Mouse (Mus musculus): ENCODE results near the gene Zdhhc7.

Gene Zdhhc7

GRCm38 (mm10) chr8:120113758-120114255 is 12.5 kb upstream of the Zdhhc7 start, which contains the start of gene 6430548M08Rik:
6430548M08Rik (plus strand) TSS chr8:120114152.
- DNase-seq: peak; percentile 100

GRCm38 (mm10) chr8:120113306-120113705 is 12.0 kb upstream of the Zdhhc7 start:
- DNase-seq: no peak

- DNase-seq: no peak
These were observed 11.3 kb upstream of the Zdhhc7 start for GRCm38 (mm10) chr8:120112535-120112934.

- DNase-seq: no peak
These were observed 10.1 kb upstream of the Zdhhc7 start for GRCm38 (mm10) chr8:120111382-120111781.

- no peak for DNase-seq
These were observed 9.7 kb upstream of the Zdhhc7 start for GRCm38 (mm10) chr8:120110966-120111365.

- no peak for DNase-seq
These were observed 7.9 kb upstream of the Zdhhc7 start for GRCm38 (mm10) chr8:120109149-120109548.

- no peak for DNase-seq
These were observed 3.5 kb upstream of the Zdhhc7 start for GRCm38 (mm10) chr8:120104721-120105272.

- no peak for DNase-seq
These were observed 2.6 kb upstream of the Zdhhc7 start for GRCm38 (mm10) chr8:120103916-120104315.

- no peak for DNase-seq
These were observed 754 bp downstream of the Zdhhc7 start for GRCm38 (mm10) chr8:120100388-120101067.

GRCm38 (mm10) chr8:120096486-120096885 is 4.8 kb downstream of the Zdhhc7 start:
- DNase-seq: no peak

GRCm38 (mm10) chr8:120094801-120095200 is 6.5 kb downstream of the Zdhhc7 start:
- no peak for DNase-seq

- no peak for DNase-seq
These were observed 8.2 kb downstream of the Zdhhc7 start for GRCm38 (mm10) chr8:120093103-120093502.

GRCm38 (mm10) chr8:120091032-120091431 is 10.2 kb downstream of the Zdhhc7 start:
- DNase-seq: no peak

GRCm38 (mm10) chr8:120089511-120089910 is 11.8 kb downstream of the Zdhhc7 start:
- no peak for DNase-seq

GRCm38 (mm10) chr8:120084783-120085182 is 16.5 kb downstream of the Zdhhc7 start:
- no peak for DNase-seq

- DNase-seq: no peak
These were observed 18.0 kb downstream of the Zdhhc7 start for GRCm38 (mm10) chr8:120083261-120083660.

- no peak for DNase-seq
These were observed 21.9 kb downstream of the Zdhhc7 start for GRCm38 (mm10) chr8:120079361-120079760.

- DNase-seq: peak; percentile 92
These were observed 23.2 kb downstream of the Zdhhc7 start for GRCm38 (mm10) chr8:120078080-120078479.

- DNase-seq: no peak
These were observed 25.9 kb downstream of the Zdhhc7 start for GRCm38 (mm10) chr8:120075347-120075746.

GRCm38 (mm10) chr8:120074516-120074915 is 26.8 kb downstream of the Zdhhc7 start:
- DNase-seq: no peak

GRCm38 (mm10) chr8:120072827-120073226 is 28.5 kb downstream of the Zdhhc7 start:
- DNase-seq: no peak

GRCm38 (mm10) chr8:120072259-120072658 is 29.0 kb downstream of the Zdhhc7 start:
- DNase-seq: no peak

- peak; percentile 73 for DNase-seq
These were observed 29.6 kb downstream of the Zdhhc7 start for GRCm38 (mm10) chr8:120071684-120072083.

- DNase-seq: no peak
These were observed 33.2 kb downstream of the Zdhhc7 start for GRCm38 (mm10) chr8:120067936-120068668.

Measured in right cerebral cortex, postnatal 14 days (tissue).